Mouse (Mus musculus) spleen, postnatal 10 days (tissue): ENCODE data around the gene Palm2.

Experiments
- DNase-seq, 2 experiments: peaks; one replicate each; pipeline ENCODE4 v3.0.0; 2021 to 2022; ENCODE audit warnings: low spot score in 2 of 2

Palm2 gene

DNA sequence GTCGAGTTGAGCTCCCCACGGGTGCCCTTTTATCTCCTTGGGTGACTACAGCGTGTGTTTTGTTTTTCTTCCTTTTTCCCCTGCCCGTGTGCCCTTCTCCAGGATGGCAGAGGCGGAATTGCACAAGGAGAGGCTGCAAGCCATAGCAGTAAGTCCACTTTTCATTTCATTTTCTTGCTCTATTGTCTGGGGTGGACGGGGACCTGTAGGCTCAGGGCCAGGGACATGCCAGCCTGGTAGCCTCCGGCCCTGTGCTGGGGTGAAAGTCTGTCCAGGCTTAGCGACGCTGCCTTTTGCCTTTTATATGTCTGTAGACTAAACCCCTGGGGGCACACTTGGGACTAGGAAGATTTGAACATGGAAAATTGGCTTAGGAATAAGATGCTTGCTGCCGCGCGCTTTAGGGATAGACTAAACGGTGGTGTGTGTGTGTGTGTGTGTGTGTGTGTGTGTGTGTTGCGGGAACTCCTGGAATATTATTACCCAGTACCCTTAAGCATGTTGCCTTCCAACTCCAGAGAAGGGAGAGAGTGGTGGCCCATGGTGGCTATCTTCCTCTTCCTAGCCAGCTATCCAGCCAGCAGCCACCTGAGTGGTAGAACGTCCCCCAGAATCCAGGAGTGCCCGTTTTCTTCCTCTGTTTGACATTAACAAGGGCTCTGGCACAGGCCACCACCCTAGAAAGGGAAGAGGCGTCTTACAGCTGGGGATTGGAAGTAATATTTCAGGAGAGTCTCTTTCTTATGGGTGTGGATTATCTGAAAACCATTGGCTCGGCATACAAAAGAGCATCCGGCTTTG lies 134.4 kb downstream of the Palm2 start:
- no peak for DNase-seq

DNA sequence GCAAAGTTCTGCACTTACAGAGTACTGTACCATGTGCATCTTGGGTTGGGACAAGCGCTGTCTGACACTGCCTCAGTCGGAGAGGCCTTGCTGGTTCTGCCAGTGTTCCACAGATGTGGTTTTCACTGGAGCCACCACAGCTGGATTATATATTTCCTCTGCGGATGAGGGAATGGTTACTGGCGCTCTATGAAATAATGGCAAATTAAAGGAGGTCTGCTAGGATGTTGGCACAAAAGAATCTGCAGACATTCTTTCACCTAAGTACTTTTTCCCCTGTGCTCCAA lies 135.0 kb downstream of the Palm2 start:
- DNase-seq, result no peak

- DNase-seq, result no peak
These were observed 135.7 kb downstream of the Palm2 start for GRCm38 (mm10) chr4:57569711-57570110.

DNA sequence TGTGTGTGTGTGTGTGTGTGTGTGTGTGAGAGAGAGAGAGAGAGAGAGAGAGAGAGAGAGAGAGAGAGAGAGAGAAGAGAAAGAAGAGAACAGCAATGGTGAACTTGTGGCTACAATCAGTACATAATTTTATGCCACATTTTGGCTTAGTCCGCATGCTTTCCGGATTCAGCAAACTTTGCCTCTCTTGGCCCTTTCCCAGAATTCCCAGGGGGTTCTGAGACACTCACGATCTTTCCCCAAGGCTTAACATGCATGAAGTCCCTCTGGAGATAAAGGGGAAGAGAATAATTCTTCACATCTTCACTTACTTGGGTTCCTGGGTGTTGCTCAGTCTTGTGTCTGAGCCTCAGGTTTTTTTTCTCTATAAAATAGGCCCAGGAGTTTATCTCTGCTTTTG lies 136.2 kb downstream of the Palm2 start:
- DNase-seq, result no peak

- no peak for DNase-seq
These were observed 140.1 kb downstream of the Palm2 start for GRCm38 (mm10) chr4:57574181-57574580.

DNA sequence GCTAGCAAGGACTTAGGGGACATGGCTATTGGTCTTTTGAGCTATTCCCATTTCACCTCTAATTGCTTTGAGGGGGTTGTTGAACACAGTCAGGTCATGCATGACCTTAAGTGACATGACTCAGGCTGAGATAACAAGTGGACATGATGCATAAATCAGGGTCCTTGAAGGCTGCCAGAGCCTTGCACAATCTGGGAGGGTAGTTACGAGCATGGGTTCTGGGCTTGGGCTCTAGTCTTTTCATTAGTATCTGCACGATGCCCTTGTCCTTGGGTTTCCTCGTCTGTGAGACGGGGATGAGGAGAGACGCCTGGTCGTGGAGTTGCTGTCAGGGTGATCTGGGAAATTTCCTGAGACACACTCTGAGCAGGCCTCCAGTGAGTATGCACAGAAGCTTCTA lies 140.6 kb downstream of the Palm2 start:
- no peak for DNase-seq

- no peak for DNase-seq
These were observed 141.6 kb downstream of the Palm2 start for GRCm38 (mm10) chr4:57575686-57576085.

GRCm38 (mm10) chr4:57576095-57576494 lies 142.0 kb downstream of the Palm2 start:
- no peak for DNase-seq

DNA sequence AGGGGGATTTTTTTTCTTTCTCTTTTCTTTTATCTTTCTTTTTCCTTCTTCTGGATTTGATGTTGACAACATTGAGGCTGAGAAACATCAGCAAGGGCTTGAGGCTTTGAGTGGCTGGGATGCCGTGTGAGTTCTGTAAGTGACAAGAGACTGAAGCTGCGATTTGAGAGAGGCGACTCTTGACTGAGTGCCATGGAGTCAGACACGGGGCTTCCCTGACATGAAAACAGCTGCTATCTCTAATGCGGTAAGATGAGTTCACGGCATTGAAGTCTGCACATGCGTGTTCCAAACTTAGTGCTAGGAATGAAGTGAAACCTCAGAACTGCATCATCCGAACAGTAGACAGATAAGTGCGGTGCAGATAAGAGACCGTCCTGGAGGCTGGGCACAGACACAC lies 145.6 kb downstream of the Palm2 start:
- no peak for DNase-seq

DNA sequence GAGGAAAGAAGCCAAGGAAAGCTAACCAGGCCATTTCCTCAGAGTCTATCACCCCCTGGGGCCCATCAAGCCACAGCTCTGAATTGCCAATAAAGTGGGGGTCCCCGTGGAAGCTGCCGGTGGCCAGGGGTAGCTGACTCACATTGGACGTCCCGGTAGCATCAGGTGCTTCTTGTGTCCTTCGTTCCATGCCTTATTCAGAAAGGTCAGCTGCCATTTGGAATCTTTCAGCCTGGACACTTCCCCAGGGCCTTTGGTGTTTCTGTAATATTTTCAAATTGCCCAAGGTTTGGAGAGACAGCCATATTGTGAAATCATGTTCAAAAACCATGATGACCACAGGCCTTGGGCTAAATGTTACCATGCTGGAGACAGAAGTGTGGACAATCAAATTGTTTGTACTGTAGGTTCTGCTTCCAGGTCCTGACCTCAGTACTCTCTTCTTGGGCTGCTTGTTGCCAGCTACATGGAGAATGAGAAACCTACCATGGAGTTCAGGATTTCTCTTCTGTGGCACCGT lies 151.3 kb downstream of the Palm2 start:
- no peak for DNase-seq

- no peak for DNase-seq
These were observed 153.0 kb downstream of the Palm2 start for GRCm38 (mm10) chr4:57586933-57587658.

- DNase-seq, result no peak
These were observed 154.3 kb downstream of the Palm2 start for GRCm38 (mm10) chr4:57588356-57588755.

GRCm38 (mm10) chr4:57592751-57593150 lies 158.7 kb downstream of the Palm2 start:
- no peak for DNase-seq

DNA sequence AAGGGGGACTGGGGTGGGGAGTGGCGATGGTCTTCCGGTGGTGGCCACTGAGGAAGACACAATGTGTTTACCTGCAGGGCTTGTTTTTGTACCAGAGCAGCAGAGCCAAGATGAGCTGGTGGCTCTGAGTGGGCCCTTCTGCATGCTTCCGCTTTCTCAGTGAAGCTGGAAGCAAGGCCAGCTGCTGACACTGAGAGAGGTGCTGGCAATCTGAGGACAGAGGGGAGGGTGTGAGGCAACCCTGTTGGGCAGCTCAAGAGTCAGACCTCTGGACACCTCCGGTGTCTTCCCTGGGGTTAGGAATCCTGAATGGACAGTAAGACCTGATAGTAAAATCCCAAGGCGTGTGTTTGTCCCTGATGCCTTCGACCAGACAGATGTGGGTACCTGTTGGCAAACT lies 165.9 kb downstream of the Palm2 start:
- DNase-seq, result no peak

DNA sequence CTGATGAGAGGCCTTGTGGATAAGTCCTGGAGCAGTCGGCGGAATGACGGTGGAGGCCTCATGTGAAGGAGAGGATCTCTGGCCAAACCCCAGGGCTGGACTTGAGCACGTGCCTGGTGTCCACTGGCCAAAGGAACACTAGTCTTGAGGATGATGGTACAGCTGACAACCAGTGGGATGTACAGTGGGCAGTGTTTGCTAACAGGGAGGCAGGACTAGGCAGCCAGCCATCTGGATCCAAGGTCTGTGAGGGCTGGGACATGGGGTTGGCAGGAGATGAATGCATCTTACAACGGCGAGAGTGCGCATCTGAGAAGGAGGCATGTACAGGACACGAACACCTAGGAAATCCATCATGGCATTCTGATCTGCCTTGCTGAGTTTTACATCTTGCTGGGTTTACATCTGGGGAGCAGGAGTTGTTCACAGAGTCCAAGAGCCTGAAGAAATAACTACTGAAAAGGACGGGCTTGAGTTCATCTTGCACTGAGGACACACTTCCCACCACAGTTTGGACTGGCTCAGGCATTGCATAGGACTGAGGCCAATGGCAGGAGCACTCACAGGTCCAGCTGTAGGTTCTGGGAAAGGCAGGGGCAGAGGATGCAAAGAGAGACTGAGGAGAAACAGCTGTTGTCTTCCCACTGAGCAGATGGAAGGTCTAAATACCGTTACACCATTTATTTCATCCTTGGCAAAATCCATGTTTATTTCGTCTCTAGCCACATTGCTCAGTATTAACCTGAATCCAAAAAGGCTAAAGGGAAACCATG lies 166.8 kb downstream of the Palm2 start:
- DNase-seq, result no peak

GRCm38 (mm10) chr4:57601458-57601835 lies 167.4 kb downstream of the Palm2 start:
- no peak for DNase-seq

DNA sequence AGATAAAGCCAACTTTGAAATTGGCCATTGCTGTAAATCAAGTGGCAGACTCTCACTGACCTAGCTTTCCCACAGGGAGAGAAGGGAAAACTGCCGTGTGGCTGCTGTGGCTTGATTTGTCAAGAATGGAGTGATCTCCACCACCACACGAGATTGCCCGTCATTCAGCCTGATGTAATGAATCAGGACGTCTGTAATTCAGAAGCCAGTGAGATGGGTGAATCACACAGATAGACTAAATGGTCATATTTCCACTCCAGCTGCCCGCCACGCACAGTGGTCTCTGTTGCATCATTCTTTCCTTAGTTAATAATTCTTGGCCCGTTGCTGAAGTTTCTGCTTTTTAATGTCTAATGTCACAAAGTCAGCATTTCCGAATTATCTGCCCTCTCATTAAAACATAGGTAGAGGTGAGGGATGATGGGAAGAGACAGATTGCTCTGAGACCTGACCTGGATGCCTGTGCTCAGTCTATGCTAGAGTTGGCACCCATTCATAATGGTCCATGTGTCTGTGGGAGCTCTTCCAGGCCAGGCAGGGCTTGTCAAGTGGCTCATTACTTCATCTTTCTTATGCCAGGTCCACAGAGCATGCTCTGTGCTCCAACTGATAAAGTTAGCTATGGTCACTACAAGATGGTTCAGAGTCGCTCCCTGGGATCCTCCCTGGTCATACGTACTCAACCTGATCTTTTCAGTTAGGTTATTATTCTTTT lies 168.0 kb downstream of the Palm2 start:
- no peak for DNase-seq

- DNase-seq, result no peak
These were observed 172.2 kb downstream of the Palm2 start for GRCm38 (mm10) chr4:57606258-57606657.

DNA sequence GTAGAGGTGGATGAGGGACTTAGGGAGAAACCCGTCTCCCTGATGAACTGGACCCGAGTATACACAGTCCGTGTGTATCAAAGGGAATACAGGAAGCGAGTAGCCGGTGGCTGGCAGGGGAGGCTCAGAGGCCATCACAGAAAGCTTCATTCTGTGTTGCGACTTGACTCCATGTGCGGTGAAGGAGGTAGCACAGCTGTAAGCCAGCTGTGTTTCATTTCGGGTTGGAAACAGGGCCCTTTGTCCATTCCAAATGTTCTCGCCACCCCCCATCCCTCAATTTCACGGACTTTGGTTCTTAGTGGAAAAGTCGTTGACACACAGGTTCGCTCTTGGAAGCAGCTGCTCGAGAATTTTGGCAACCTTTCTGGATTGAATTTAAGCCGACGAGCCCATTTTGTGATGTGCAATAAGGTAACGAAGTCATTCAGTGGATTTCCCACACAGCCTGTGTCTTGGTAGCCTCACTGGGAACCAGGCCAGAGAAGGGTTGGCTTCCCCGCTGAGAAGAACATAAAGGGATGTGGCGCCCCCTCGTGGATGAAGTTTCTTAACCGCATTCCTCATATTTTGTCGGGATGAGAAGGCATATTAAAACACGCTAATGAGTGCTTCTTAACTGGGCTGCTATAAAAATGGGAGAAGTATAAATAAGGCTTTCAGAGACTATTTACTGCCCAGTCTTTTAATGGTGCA lies 173.3 kb downstream of the Palm2 start:
- DNase-seq, result peak; percentile 10 to 68

DNA sequence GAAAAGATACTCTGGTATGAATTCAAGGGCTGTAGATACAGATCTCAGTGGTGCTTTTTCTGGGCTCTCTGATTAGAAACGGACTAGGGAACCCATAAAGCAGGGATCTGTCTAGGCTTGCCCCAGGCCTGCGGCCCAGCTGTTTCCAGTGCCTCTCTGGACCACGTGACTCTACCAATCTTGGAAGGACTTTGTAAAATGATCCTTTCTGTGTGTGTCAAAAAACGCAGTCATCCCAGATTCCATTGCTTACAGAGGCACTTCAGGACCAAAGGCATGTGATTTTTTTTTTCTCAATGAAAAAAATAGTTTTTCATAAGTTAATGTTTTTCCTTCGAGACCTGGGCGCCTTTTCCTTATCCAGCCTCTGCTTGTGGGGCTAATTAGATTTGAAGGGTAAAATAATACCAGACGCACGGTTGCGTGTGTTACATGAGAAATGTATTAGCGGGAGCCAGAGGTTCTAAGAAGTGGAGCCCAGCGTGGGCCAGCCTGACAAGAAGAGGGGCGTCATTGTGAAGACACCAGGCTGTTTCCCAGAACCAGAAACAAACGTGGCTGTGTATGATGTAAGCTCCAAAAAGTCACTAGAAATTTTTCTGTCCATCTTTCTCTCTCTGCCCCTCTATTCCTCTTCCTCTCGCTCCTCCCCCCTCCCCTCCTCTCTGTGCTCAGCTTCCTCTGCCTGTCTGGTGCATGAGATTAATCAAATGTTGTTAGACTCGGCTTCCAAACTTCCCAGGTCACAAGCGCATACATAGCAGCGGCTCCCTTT lies 177.4 kb downstream of the Palm2 start:
- DNase-seq, result no peak

DNA sequence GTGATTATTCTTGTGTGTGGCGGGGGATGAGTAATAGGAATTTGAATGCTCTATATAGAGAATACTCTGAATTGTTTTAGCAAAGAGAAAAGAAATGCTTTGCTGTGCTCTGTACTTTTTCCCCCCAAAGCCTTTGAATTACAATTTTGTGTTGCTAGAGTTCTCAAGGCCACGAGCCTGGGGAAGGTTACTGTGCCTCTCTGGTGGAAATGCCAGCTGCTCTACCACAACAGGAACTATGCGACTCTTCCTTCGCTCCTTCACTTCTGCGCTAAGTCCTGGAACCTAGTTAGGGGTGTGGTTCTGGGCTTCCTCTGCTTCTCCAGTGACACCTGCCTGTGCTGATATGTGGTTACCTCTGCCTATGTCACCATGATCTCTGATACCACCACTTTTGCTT lies 178.7 kb downstream of the Palm2 start:
- DNase-seq, result no peak
